Mouse (Mus musculus) liver, adult 2 months (tissue): ENCODE data around the gene Olfr1224-ps1. TPM values are rescaled to one million over a fixed set of nuclear protein-coding genes. Genes with fewer than 3 reads are reported as not detected.

Source experiments
- DNase-seq: peaks from one replicate; pipeline ENCODE4 v3.0.0-alpha.2; 2011; ENCODE audit warnings: low read depth, low spot score; ENCODE audit errors: extremely low read depth
- H3K27ac ChIP-seq: fragments of 200-500 bp; replicated peaks from 2 replicates; pipeline ENCODE4 v1.5.1; 2012; ENCODE audit warnings: low read depth, mild to moderate bottlenecking, control low read depth, inconsistent platforms, low read length; ENCODE audit not compliant: insufficient read depth
- H3K27me3 ChIP-seq: fragments of 200-500 bp; 2 replicates; pipeline ENCODE4 v1.6.1; 2012; ENCODE audit warnings: mild to moderate bottlenecking, moderate library complexity, low read length, inconsistent platforms; ENCODE audit not compliant: control insufficient read depth, insufficient read depth
- H3K36me3 ChIP-seq: fragments of 200-500 bp; 2 replicates; pipeline ENCODE4 v1.6.1; 2012; ENCODE audit warnings: low read length, inconsistent platforms; ENCODE audit not compliant: control insufficient read depth, insufficient read depth
- H3K4me1 ChIP-seq: fragments of 200-500 bp; 2 replicates; pipeline ENCODE4 v1.6.1; 2011; ENCODE audit warnings: low read length; ENCODE audit not compliant: control insufficient read depth, insufficient read depth
- H3K4me3 ChIP-seq: fragments of 200-500 bp; 2 replicates; pipeline ENCODE4 v1.5.1; 2011; ENCODE audit warnings: low read depth, mild to moderate bottlenecking, control low read depth, low read length, moderate library complexity; ENCODE audit not compliant: insufficient read depth
- H3K79me2 ChIP-seq: fragments of 200-500 bp; 2 replicates; pipeline ENCODE4 v1.6.1; 2012; ENCODE audit warnings: inconsistent platforms, mild to moderate bottlenecking, low read length, moderate library complexity; ENCODE audit not compliant: control insufficient read depth, insufficient read depth
- H3K9ac ChIP-seq: fragments of 200-500 bp; 2 replicates; pipeline ENCODE4 v1.6.1; 2012; ENCODE audit warnings: low read depth, mild to moderate bottlenecking, control low read depth, inconsistent platforms, low read length
- CTCF ChIP-seq: fragments of 200-500 bp; IDR thresholded peaks from 2 replicates; pipeline ENCODE4 v1.5.1; 2011; ENCODE audit warnings: low read depth, low read length, control low read depth
- POLR2A ChIP-seq: fragments of 200-500 bp; IDR thresholded peaks from 2 replicates; pipeline ENCODE4 v1.6.1; 2011; ENCODE audit warnings: low read length, control low read depth; ENCODE audit not compliant: insufficient read depth; ENCODE audit errors: extremely low read depth
- WGBS: fragments of 180-500 bp; shearing (Covaris S2); methylation state at CpG from one replicate; pipeline ENCODE4 v1.1.7; 2018; 5-methylcytosine and 5-hydroxymethylcytosine counted together
- polyA plus RNA-seq: library from polyadenylated mRNA; depleted of rRNA; stranded (reverse); fragments of >200 nt; gene quantifications from 2 replicates; pipeline ENCODE4 v1.2.3, GENCODE M21; 2012; rRNA removed
- total RNA-seq: library from RNA; depleted of rRNA; stranded (reverse); fragments of >200 nt; gene quantifications from 2 replicates; pipeline ENCODE4 v1.2.3, GENCODE M21; 2014; rRNA removed

Olfr1224-ps1 gene
- total and polyA plus RNA-seq, 2 experiments = not detected

- Histone ChIP-seq H3K4me3 (no peak within 1 kb of the TSS), H3K9ac (no peak within 1 kb of the TSS), H3K36me3 (no peaks in the 10 kb centered on the region), H3K79me2 (no peaks in the 10 kb centered on the region), H3K27ac (no peak within 1 kb of the TSS), H3K27me3 (no peaks in the 10 kb centered on the region), H3K4me1 (no peaks in the 10 kb centered on the region)
- TF ChIP-seq POLR2A = no peak
- TF ChIP-seq CTCF = no peak
- WGBS = 50% methylated on average over 3 of the region's 3 CpGs
- DNase-seq = no peak
Observed at GRCm38 (mm10) chr2:89132954-89133353, 30.9 kb downstream of the Olfr1224-ps1 start, which contains the start of gene Olfr1222. Olfr1222 (minus strand) TSS chr2:89133054.

GRCm38 (mm10) chr2:89117183-89117582 lies 46.7 kb downstream of the Olfr1224-ps1 start, which contains the start of gene Olfr1221:
Olfr1221 (minus strand) TSS chr2:89117283.
- DNase-seq = peak; percentile 3

GRCm38 (mm10) chr2:89106735-89107134 lies 57.2 kb downstream of the Olfr1224-ps1 start, which contains the start of gene Olfr1220:
Olfr1220 (minus strand) TSS chr2:89106835.
- no peaks in the 10 kb centered on the region for H3K27me3 ChIP-seq
- no peak within 1 kb of the TSS for H3K9ac ChIP-seq
- WGBS = 63% methylated on average over 3 of the region's 3 CpGs
- no peak for DNase-seq
- no peaks in the 10 kb centered on the region for H3K79me2 ChIP-seq
- H3K4me1 ChIP-seq = no peaks in the 10 kb centered on the region
- H3K4me3 ChIP-seq = no peak within 1 kb of the TSS
- no peaks in the 10 kb centered on the region for H3K36me3 ChIP-seq
- TF ChIP-seq CTCF = no peak
- no peak for TF ChIP-seq POLR2A
- H3K27ac ChIP-seq = no peak within 1 kb of the TSS

More at GRCm38 (mm10) chr2:89117183-89117582, 46.7 kb downstream of the Olfr1224-ps1 start, which contains the start of gene Olfr1221:
- Histone ChIP-seq H3K27me3 (no peaks in the 10 kb centered on the region), H3K4me1 (no peaks in the 10 kb centered on the region), H3K27ac (no peak within 1 kb of the TSS), H3K79me2 (no peaks in the 10 kb centered on the region), H3K4me3 (no peak within 1 kb of the TSS), H3K9ac (no peak within 1 kb of the TSS), H3K36me3 (no peaks in the 10 kb centered on the region)
- WGBS = 73% methylated on average over 2 of the region's 2 CpGs
- TF ChIP-seq CTCF = no peak
- TF ChIP-seq POLR2A = no peak

- H3K79me2 ChIP-seq = no peaks in the 10 kb centered on the region
Observed at GRCm38 (mm10) chr2:89105651-89106050, 58.2 kb downstream of the Olfr1224-ps1 start.

More at GRCm38 (mm10) chr2:89105651-89106050, 58.2 kb downstream of the Olfr1224-ps1 start:
- H3K9ac ChIP-seq = no peak overlapping the region
- no peaks in the 10 kb centered on the region for H3K27me3 ChIP-seq
- no peak overlapping the region for H3K27ac ChIP-seq
- DNase-seq = no peak
- H3K4me1 ChIP-seq = no peaks in the 10 kb centered on the region
- H3K4me3 ChIP-seq = no peak overlapping the region
- H3K36me3 ChIP-seq = no peaks in the 10 kb centered on the region
- TF ChIP-seq POLR2A = no peak
- TF ChIP-seq CTCF = no peak

Other genes starting within 250 kb of the Olfr1224-ps1 start
- gene Olfr1209, start 248.9 kb downstream of the Olfr1224-ps1 start, total RNA-seq = not detected in 2 replicates
- not detected in 2 replicates for gene Olfr1209, start 248.9 kb downstream of the Olfr1224-ps1 start, polyA plus RNA-seq
- gene Olfr1211, start 226.0 kb downstream of the Olfr1224-ps1 start, total RNA-seq = not detected in 2 replicates
- gene Olfr1211, start 226.0 kb downstream of the Olfr1224-ps1 start, polyA plus RNA-seq = not detected in 2 replicates
- not detected in 2 replicates for gene Olfr1212, start 210.1 kb downstream of the Olfr1224-ps1 start, total RNA-seq
- not detected in 2 replicates for gene Olfr1212, start 210.1 kb downstream of the Olfr1224-ps1 start, polyA plus RNA-seq
- gene Gm13762, start 183.8 kb downstream of the Olfr1224-ps1 start, total RNA-seq = not detected in 2 replicates
- gene Gm13762, start 183.8 kb downstream of the Olfr1224-ps1 start, polyA plus RNA-seq = not detected in 2 replicates
- not detected in 2 replicates for gene Olfr1214, start 171.4 kb downstream of the Olfr1224-ps1 start, total RNA-seq
- gene Olfr1214, start 171.4 kb downstream of the Olfr1224-ps1 start, polyA plus RNA-seq = not detected in 2 replicates
- gene Olfr1215, start 157.1 kb downstream of the Olfr1224-ps1 start, total RNA-seq = not detected in 2 replicates
- not detected in 2 replicates for gene Olfr1215, start 157.1 kb downstream of the Olfr1224-ps1 start, polyA plus RNA-seq
- gene Olfr1216, start 145.8 kb downstream of the Olfr1224-ps1 start, total RNA-seq = not detected in 2 replicates
- gene Olfr1216, start 145.8 kb downstream of the Olfr1224-ps1 start, polyA plus RNA-seq = not detected in 2 replicates
- gene Olfr1217, start 132.0 kb downstream of the Olfr1224-ps1 start, total RNA-seq = not detected in 2 replicates
- not detected in 2 replicates for gene Olfr1217, start 132.0 kb downstream of the Olfr1224-ps1 start, polyA plus RNA-seq
- gene Olfr1218, start 102.9 kb downstream of the Olfr1224-ps1 start, total RNA-seq = not detected in 2 replicates
- not detected in 2 replicates for gene Olfr1218, start 102.9 kb downstream of the Olfr1224-ps1 start, polyA plus RNA-seq
- not detected in 2 replicates for gene Olfr1219, start 80.6 kb downstream of the Olfr1224-ps1 start, total RNA-seq
- not detected in 2 replicates for gene Olfr1219, start 80.6 kb downstream of the Olfr1224-ps1 start, polyA plus RNA-seq
- gene Olfr1220, start 57.3 kb downstream of the Olfr1224-ps1 start, total RNA-seq = not detected in 2 replicates
- not detected in 2 replicates for gene Olfr1220, start 57.3 kb downstream of the Olfr1224-ps1 start, polyA plus RNA-seq
- not detected in 2 replicates for gene Olfr1221, start 46.8 kb downstream of the Olfr1224-ps1 start, total RNA-seq
- not detected in 2 replicates for gene Olfr1221, start 46.8 kb downstream of the Olfr1224-ps1 start, polyA plus RNA-seq
- gene Olfr1222, start 31.0 kb downstream of the Olfr1224-ps1 start, total RNA-seq = not detected in 2 replicates
- gene Olfr1222, start 31.0 kb downstream of the Olfr1224-ps1 start, polyA plus RNA-seq = not detected in 2 replicates
- not detected in 2 replicates for gene Olfr1223, start 12.5 kb downstream of the Olfr1224-ps1 start, total RNA-seq
- not detected in 2 replicates for gene Olfr1223, start 12.5 kb downstream of the Olfr1224-ps1 start, polyA plus RNA-seq
- gene Olfr1225, start 10.6 kb upstream of the Olfr1224-ps1 start, total RNA-seq = not detected in 2 replicates
- not detected in 2 replicates for gene Olfr1225, start 10.6 kb upstream of the Olfr1224-ps1 start, polyA plus RNA-seq
- not detected in 2 replicates for gene Olfr1226, start 36.0 kb upstream of the Olfr1224-ps1 start, total RNA-seq
- gene Olfr1226, start 36.0 kb upstream of the Olfr1224-ps1 start, polyA plus RNA-seq = not detected in 2 replicates
- gene Olfr1228, start 90.0 kb upstream of the Olfr1224-ps1 start, total RNA-seq = not detected in 2 replicates
- not detected in 2 replicates for gene Olfr1228, start 90.0 kb upstream of the Olfr1224-ps1 start, polyA plus RNA-seq
- gene Olfr1229, start 123.9 kb upstream of the Olfr1224-ps1 start, total RNA-seq = not detected in 2 replicates
- not detected in 2 replicates for gene Olfr1229, start 123.9 kb upstream of the Olfr1224-ps1 start, polyA plus RNA-seq
- gene Olfr1230, start 133.2 kb upstream of the Olfr1224-ps1 start, total RNA-seq = not detected in 2 replicates
- not detected in 2 replicates for gene Olfr1230, start 133.2 kb upstream of the Olfr1224-ps1 start, polyA plus RNA-seq
- gene Olfr1231, start 143.0 kb upstream of the Olfr1224-ps1 start, total RNA-seq = not detected in 2 replicates
- gene Olfr1231, start 143.0 kb upstream of the Olfr1224-ps1 start, polyA plus RNA-seq = not detected in 2 replicates
- gene Olfr1232, start 165.6 kb upstream of the Olfr1224-ps1 start, total RNA-seq = not detected in 2 replicates
- not detected in 2 replicates for gene Olfr1232, start 165.6 kb upstream of the Olfr1224-ps1 start, polyA plus RNA-seq
- gene Olfr1233, start 178.3 kb upstream of the Olfr1224-ps1 start, total RNA-seq = not detected in 2 replicates
- not detected in 2 replicates for gene Olfr1233, start 178.3 kb upstream of the Olfr1224-ps1 start, polyA plus RNA-seq
- not detected in 2 replicates for gene Olfr1234, start 200.8 kb upstream of the Olfr1224-ps1 start, total RNA-seq
- gene Olfr1234, start 200.8 kb upstream of the Olfr1224-ps1 start, polyA plus RNA-seq = not detected in 2 replicates
- not detected in 2 replicates for gene Olfr1238, start 245.6 kb upstream of the Olfr1224-ps1 start, total RNA-seq
- gene Olfr1238, start 245.6 kb upstream of the Olfr1224-ps1 start, polyA plus RNA-seq = not detected in 2 replicates